Mouse (Mus musculus) embryonic facial prominence, embryonic 14.5 days (tissue): ENCODE results near the gene Erh. TPM values are rescaled to one million over a fixed set of nuclear protein-coding genes. Genes with fewer than 3 reads are reported as not detected.

Experiments used
- ATAC-seq: fragments of 200-750 bp; cut with Nextera tagmentation; 2 replicates; pipeline ENCODE4 v1.8.0; 2017; ENCODE audit warnings: low read depth, moderate number of reproducible peaks, moderate TSS enrichment
- DNase-seq: peaks from one replicate; pipeline ENCODE4 v3.0.0-alpha.2; 2015; ENCODE audit warnings: low spot score
- H3K27ac ChIP-seq: fragments of 300-500 bp; sonication (generic); replicated peaks from 2 replicates; pipeline ENCODE4 v1.5.1; 2014; ENCODE audit warnings: low read depth, mild to moderate bottlenecking, low read length, moderate library complexity
- H3K27me3 ChIP-seq: fragments of 300-500 bp; sonication (generic); replicated peaks from 2 replicates; pipeline ENCODE4 v1.6.1; 2014; ENCODE audit warnings: low read length; ENCODE audit not compliant: control insufficient read depth, insufficient read depth
- H3K36me3 ChIP-seq: fragments of 300-500 bp; sonication (generic); 2 replicates; pipeline ENCODE4 v1.6.1; 2014; ENCODE audit warnings: low read length, mixed read lengths; ENCODE audit not compliant: control insufficient read depth, insufficient read depth
- H3K4me1 ChIP-seq: fragments of 300-500 bp; sonication (generic); 2 replicates; pipeline ENCODE4 v1.6.1; 2014; ENCODE audit warnings: antibody characterized with exemption, low read length; ENCODE audit not compliant: control insufficient read depth, insufficient read depth
- H3K4me2 ChIP-seq: fragments of 300-500 bp; sonication (generic); 2 replicates; pipeline ENCODE4 v1.6.1; 2014; ENCODE audit warnings: low read depth, mild to moderate bottlenecking, low read length, moderate library complexity, mixed read lengths
- H3K4me3 ChIP-seq: fragments of 300-500 bp; sonication (generic); 2 replicates; pipeline ENCODE4 v1.5.1; 2014; ENCODE audit warnings: low read depth, mild to moderate bottlenecking, low read length
- H3K9ac ChIP-seq: fragments of 300-500 bp; sonication (generic); 2 replicates; pipeline ENCODE4 v1.6.1; 2014; ENCODE audit warnings: low read depth, mild to moderate bottlenecking, low read length, moderate library complexity, mixed read lengths
- H3K9me3 ChIP-seq: fragments of 300-500 bp; sonication (generic); 2 replicates; pipeline ENCODE4 v1.6.1; 2016; ENCODE audit warnings: low read length; ENCODE audit not compliant: control insufficient read depth
- WGBS: fragments of 180-500 bp; shearing (Covaris S2); extraction: QIAGEN DNeasy Blood & Tissue Kit; methylation state at CpG from one replicate; pipeline ENCODE4 v1.1.7; 2014; 5-methylcytosine and 5-hydroxymethylcytosine counted together
- polyA plus RNA-seq: library from polyadenylated mRNA; unstranded; fragments of >200 nt; fragmentation: Nextera tagmentation; extraction: Ambion mirVana; gene quantifications from 2 replicates; pipeline ENCODE4 v1.2.1, GENCODE M21; 2014

The Erh gene
- polyA plus RNA-seq, 1 experiment from 2014 or later: 209 TPM

DNA sequence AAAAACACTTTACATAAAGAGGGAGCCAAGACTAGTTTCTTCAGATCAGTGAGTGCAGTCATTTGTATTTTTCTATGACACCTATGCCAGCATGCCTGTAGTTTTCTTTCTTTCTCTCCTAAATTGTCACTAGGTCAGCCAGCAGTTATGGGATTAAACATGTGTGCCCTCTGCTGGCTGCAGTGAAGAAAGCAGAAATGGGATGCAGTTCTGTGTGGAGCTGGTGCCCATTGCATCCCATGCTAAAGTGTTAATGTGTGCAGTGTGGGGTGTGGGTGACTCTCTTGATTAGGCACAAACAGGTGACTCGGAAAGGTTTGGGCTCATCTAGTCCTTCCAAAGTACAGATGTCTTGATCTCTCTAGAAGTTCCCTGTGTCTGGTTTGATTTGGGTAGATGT, 37.2 kb upstream of the Erh start:
- no peaks in the 10 kb centered on the region for H3K4me1 ChIP-seq
- H3K9ac ChIP-seq: no peak overlapping the region
- 81% methylated on average over 1 of the region's 1 CpGs for WGBS
- no peak overlapping the region for H3K4me3 ChIP-seq
- DNase-seq (peak; percentile 40), ATAC-seq (0 out of 2 replicates have a peak, but pooled peaks have one; percentile 26)
- peaks cover 30% of the 10 kb centered on the region for H3K36me3 ChIP-seq
- no peak overlapping the region for H3K4me2 ChIP-seq
- H3K27me3 ChIP-seq: no peaks in the 10 kb centered on the region
- H3K27ac ChIP-seq: no peak overlapping the region
- H3K9me3 ChIP-seq: no peaks in the 10 kb centered on the region

- H3K36me3 ChIP-seq: peaks cover 69% of the 10 kb centered on the region
- ATAC-seq: peak; percentile 57; the same call in 1 of the 2 replicates
Observed at GRCm38 (mm10) chr12:80673170-80673569, 29.0 kb upstream of the Erh start.

DNA sequence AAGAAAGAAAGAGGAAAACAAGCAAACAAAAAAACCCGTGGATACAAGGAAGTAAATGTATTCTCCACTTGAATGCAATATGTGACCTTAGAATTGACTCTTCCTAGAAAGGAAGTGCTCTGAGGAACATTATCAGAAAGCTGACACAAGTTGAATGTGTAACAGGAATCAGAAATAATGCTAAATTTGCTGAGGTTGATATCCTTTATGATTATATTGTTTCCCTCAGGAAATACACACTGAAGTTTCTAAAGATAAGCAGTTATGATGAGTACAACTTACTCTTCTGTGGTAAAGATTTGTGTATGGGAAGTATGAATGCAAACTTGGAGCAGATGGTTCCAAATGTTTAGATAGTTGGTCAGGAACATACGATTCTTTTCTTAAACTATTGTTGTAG, 24.2 kb upstream of the Erh start:
- Histone ChIP-seq H3K4me3 (no peak overlapping the region), H3K27ac (no peak overlapping the region), H3K36me3 (peaks cover 62% of the 10 kb centered on the region), H3K4me1 (no peaks in the 10 kb centered on the region), H3K9ac (no peak overlapping the region), H3K4me2 (no peak overlapping the region), H3K9me3 (no peaks in the 10 kb centered on the region), H3K27me3 (no peaks in the 10 kb centered on the region)
- DNase-seq: no peak
- 80% methylated on average over 2 of the region's 2 CpGs for WGBS
- no peak for ATAC-seq

More at GRCm38 (mm10) chr12:80673170-80673569, 29.0 kb upstream of the Erh start:
- H3K9me3 ChIP-seq: no peaks in the 10 kb centered on the region
- no peak overlapping the region for H3K4me2 ChIP-seq
- no peak overlapping the region for H3K4me3 ChIP-seq
- no peaks in the 10 kb centered on the region for H3K4me1 ChIP-seq
- peak; percentile 64 for DNase-seq
- no peak overlapping the region for H3K27ac ChIP-seq
- 16% methylated on average over 3 of the region's 3 CpGs for WGBS
- no peaks in the 10 kb centered on the region for H3K27me3 ChIP-seq
- no peak overlapping the region for H3K9ac ChIP-seq

- H3K4me1 ChIP-seq: no peaks in the 10 kb centered on the region
- 76% methylated on average over 2 of the region's 2 CpGs for WGBS
- no peaks in the 10 kb centered on the region for H3K27me3 ChIP-seq
- ATAC-seq: no peak
- no peaks in the 10 kb centered on the region for H3K9me3 ChIP-seq
- no peak overlapping the region for H3K4me3 ChIP-seq
- peaks cover 47% of the 10 kb centered on the region for H3K36me3 ChIP-seq
- no peak overlapping the region for H3K27ac ChIP-seq
- no peak overlapping the region for H3K4me2 ChIP-seq
- H3K9ac ChIP-seq: no peak overlapping the region
- DNase-seq: no peak
Observed at GRCm38 (mm10) chr12:80663935-80664334, 19.8 kb upstream of the Erh start.

DNA sequence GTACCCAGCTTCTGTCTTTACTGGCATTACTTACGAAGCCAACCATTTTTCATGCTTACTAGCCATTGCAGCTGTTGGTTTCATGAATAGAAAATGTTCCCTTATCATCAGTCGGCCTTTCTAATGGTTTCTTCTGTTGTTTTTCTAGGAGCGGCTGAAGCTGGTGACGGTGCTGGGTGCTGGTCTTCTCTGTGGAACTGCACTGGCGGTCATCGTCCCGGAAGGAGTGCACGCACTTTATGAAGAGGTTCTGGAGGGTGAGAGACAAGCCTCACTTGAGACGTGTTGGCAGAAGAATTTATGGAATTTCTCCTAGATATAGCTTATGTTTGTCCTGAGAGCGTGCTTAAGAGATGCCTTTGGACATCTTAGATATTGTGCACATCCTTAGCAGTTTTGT, 18.2 kb upstream of the Erh start:
- H3K27me3 ChIP-seq: no peaks in the 10 kb centered on the region
- no peak overlapping the region for H3K4me3 ChIP-seq
- H3K4me1 ChIP-seq: no peaks in the 10 kb centered on the region
- H3K36me3 ChIP-seq: peaks cover 31% of the 10 kb centered on the region
- 87% methylated on average over 10 of the region's 10 CpGs for WGBS
- no peak overlapping the region for H3K27ac ChIP-seq
- no peak for ATAC-seq
- no peak overlapping the region for H3K4me2 ChIP-seq
- H3K9ac ChIP-seq: no peak overlapping the region
- H3K9me3 ChIP-seq: no peaks in the 10 kb centered on the region
- no peak for DNase-seq

DNA sequence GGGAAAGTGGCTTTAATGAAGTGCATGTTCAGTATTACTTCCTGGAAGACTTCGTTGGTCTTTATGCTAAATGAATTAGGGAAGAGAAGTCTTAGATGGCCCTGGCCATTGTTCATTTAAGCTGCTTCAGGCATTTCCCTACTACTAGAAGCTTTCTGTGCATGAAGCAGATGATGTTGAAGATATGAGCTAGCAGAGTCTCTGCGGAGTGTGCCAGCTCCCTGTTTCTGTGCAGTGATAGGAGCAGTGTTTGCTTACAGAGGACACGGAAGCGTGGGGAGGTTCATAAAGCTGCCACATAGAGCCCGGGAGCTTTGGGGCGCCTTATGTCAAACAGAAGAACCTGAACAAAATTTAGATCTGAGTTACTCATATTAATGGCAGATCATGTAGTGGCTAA, 14.5 kb upstream of the Erh start:
- Histone ChIP-seq H3K27me3 (no peaks in the 10 kb centered on the region), H3K4me3 (no peak overlapping the region), H3K36me3 (peaks cover 11% of the 10 kb centered on the region), H3K9me3 (no peaks in the 10 kb centered on the region), H3K27ac (no peak overlapping the region), H3K9ac (no peak overlapping the region), H3K4me2 (no peak overlapping the region), H3K4me1 (no peaks in the 10 kb centered on the region)
- 83% methylated on average over 6 of the region's 6 CpGs for WGBS
- DNase-seq (no peak), ATAC-seq (no peak)

DNA sequence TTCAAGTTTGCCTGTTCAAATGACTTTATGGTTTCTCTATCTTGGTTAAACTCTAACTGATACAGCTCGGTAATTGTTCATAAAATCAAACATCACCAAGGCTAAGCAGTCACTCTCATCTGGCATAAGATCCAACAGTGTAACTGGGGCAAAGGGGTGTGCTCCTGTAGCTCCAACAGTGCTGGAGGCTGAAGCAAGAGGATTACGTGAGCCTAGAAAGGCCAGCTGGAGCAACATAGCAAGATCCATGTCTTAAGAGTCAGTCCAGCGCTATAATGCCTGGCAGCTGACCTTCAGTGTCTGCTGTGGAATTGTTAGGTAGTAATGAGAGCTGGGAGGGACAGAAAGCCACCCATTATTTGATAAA, 10.5 kb upstream of the Erh start:
- no peak overlapping the region for H3K4me3 ChIP-seq
- H3K4me2 ChIP-seq: no peak overlapping the region
- H3K4me1 ChIP-seq: no peaks in the 10 kb centered on the region
- 0 out of 2 replicates have a peak, but pooled peaks cover 6% of the 10 kb centered on the region for H3K36me3 ChIP-seq
- WGBS: 89% methylated on average over 3 of the region's 3 CpGs
- H3K9me3 ChIP-seq: no peaks in the 10 kb centered on the region
- H3K27me3 ChIP-seq: no peaks in the 10 kb centered on the region
- H3K27ac ChIP-seq: no peak overlapping the region
- no peak overlapping the region for H3K9ac ChIP-seq
- ATAC-seq (no peak), DNase-seq (no peak)

- Histone ChIP-seq H3K27ac (no peak overlapping the region), H3K9ac (no peak overlapping the region)
- 95% methylated on average over 7 of the region's 7 CpGs for WGBS
Observed at GRCm38 (mm10) chr12:80653951-80654658, 10.0 kb upstream of the Erh start.

DNA sequence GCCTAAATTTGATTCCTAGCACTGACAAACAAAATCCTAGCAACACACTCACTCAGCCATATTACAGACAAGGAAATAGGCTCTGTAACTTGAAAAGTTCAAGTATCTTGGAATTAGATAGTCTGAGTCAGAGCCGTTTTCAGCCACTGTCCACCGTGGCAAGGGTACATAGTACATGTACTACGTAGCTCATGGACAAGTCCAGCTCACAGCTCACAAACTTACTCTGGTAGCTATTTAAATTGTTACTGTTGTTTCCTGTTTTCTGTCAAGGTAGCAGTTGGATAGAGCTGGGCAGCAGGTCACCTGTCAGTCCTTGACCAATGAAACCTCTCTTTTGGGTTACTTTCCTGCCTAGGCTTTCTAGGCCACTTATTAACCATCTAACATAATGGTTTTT, 2.2 kb upstream of the Erh start:
- Histone ChIP-seq H3K36me3 (peaks cover 25% of the 10 kb centered on the region), H3K9me3 (no peaks in the 10 kb centered on the region), H3K4me3 (0 out of 2 replicates have a peak overlapping the region, but pooled peaks have one; percentile 81), H3K4me1 (peaks cover 26% of the 10 kb centered on the region), H3K9ac (peak overlapping the region; percentile 26; the same call in 1 of the 2 replicates), H3K27me3 (no peaks in the 10 kb centered on the region), H3K27ac (no peak overlapping the region), H3K4me2 (peak overlapping the region; percentile 88)
- ATAC-seq (no peak), DNase-seq (no peak)
- WGBS: 84% methylated on average over 3 of the region's 3 CpGs

More at GRCm38 (mm10) chr12:80653951-80654658, 10.0 kb upstream of the Erh start:
- peak; percentile 8 for DNase-seq
- no peaks in the 10 kb centered on the region for H3K9me3 ChIP-seq
- no peak overlapping the region for H3K4me3 ChIP-seq
- no peaks in the 10 kb centered on the region for H3K4me1 ChIP-seq
- no peak overlapping the region for H3K4me2 ChIP-seq
- ATAC-seq: peak; percentile 53; the same call in 1 of the 2 replicates
- no peaks in the 10 kb centered on the region for H3K27me3 ChIP-seq
- H3K36me3 ChIP-seq: peaks cover 7% of the 10 kb centered on the region; the same call in 1 of the 2 replicates
